Mouse (Mus musculus): ENCODE data around the gene Plscr3.
A peak's percentile ranks its signal among the peaks of the same experiment; 100 is the strongest.

Plscr3 gene

DNA sequence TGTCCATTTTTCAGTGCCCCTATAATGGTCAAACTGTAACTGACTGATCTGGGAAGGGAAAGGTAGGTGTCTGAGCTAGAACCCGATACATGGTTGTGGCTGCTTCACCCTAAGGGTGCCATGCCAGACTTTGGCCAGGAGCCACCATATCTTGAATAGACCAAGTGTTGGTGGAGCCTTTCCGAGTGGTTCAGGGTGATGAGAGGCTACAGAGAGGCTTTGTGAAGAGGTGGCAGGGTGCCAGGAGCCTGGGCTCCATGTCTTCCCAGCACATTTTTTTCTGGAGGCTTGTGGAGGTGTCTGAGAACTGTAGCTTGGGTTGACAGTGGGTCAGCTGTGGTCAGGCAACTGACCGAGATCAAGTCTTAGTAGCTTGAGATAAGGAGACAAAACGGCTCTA lies 45.3 kb downstream of the Plscr3 start:
- no peak for DNase-seq (ENCODE audit: low read depth, low spot score)

- no peak for DNase-seq (ENCODE audit: low read depth, low spot score)
These were observed 48.5 kb downstream of the Plscr3 start for GRCm38 (mm10) chr11:69894671-69895070.

DNA sequence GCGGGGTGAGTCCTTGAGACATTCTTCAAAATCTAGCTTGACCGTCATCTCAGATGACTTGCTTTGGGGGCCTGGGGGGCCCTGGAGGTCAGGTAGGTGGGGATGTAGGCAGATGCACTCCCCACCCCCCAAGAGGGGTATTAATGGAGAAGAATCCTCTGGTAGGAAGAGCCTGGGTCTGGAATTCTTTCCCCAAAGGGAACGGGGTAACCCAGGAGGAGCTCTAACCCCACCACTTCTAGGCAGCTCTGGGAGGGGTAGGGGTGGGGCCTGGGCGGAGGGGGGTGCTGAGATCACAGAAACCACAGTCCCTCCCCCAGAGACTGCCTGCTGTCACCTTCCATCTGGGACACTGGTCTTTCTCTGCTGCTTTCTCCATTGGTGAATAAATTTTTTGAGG lies 49.1 kb downstream of the Plscr3 start, which contains the start of gene Acap1:
Gene Acap1, minus strand, starts transcription at position 249 of the 400 bp plus-strand sequence.
- DNase-seq (ENCODE audit: low read depth, low spot score): no peak

DNA sequence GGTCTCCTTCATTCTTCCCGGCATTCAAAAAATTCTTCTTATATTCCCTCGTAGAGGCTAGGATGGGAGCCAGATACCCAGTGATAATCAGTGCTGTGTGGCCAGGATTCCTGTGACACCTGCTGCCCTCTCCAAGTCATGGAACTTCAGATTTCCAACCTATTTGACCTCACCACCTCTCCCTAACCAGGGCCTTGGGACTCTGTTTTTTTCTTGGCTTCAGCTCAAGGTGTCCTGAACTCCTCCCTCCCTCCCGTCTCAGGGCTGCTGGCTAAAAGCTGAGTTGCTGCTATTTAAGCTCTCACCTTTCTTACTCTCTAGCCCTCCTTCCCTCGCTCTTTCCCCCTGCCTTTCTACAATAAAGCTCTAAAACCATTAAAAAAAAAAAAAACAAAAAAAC lies 53.7 kb downstream of the Plscr3 start:
- DNase-seq (ENCODE audit: low read depth, low spot score): no peak

DNA sequence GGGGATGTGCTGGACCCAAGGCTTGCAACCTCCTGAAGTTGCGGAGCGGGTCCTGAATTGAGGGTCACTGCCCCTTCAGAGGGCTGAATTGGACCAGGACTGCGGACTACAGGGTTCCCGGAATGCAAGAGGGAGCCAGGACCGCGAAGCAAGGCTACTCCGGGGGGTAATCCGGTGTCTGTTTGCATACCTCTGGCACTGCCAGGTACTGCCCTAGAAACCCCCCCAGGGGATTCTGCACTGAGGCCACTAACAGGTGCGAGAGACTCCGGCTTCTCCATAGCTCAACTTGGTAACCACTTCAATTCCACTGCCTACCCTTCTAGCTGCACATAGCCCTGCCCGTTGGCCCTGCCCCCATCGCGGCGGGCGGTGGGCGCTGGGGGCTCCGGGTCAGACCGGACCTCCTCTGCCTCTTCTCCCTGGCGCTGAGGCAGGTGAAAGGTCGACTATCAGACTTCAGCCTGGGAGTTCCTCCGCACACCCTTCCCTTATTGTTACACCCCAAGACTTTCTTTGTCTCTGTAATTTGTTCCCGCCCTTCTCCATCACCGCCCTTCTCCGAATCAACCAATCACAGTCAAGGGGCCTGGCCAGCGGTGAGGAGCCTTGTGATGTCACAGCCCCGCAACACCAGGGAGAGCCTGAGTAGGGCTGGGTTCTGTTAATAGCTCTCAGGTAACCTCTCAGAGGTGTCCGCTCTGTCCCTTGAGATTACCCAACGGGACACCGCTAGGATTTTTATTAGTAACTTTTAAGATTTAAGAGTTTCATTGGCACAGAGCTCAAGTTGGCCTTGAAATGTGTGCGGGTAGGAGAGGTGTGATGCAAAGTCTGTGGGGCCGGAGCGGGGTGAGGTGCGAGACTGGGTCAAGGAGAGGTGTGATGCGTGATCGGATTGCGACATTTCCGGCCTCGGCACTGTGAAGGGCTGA lies 54.6 kb downstream of the Plscr3 start, which contains the start of the genes 2810408A11Rik and Neurl4:
Gene 2810408A11Rik, minus strand, starts transcription at position 517 of the 935 bp plus-strand sequence.
Gene Neurl4, plus strand, starts transcription at position 602 of the 935 bp plus-strand sequence.
- DNase-seq (ENCODE audit: low read depth, low spot score): peak; percentile 94

DNA sequence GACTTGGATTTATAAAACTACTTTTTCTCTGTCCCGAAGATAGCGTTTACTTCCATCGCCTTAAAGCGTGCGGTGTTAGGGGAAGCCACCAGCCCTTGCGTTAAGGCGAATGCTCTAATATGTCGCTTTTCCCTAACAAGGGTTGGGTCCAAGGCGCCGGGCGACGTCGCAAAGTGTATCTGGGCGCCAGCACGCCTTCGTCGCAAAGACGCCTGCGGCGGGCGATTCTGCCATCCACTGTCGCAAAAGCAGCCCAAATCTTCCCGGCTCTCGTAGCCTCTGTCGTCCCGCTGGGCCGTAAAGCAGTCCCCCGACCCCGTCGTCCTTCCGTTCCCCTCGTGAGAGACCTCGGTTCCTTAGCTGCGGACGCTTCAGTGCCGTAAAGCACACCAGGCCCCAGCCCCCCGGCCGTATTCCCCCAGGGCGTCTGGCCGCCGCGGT lies 55.2 kb downstream of the Plscr3 start:
- DNase-seq (ENCODE audit: low read depth, low spot score): peak; percentile 92
